Mouse (Mus musculus) CH12F3 (cell line): ENCODE results near the gene Tlnrd1.

Source experiments
- in situ Hi-C: fragments of 300-500 bp; cut with MboI; formaldehyde crosslinking; loops from 2 replicates; pipeline ENCODE4 v1.14.3; 2020; ENCODE audit warnings: low sequenced_read_pairs

Gene Tlnrd1

GRCm38 (mm10) chr7:83885835-83886234 lies 1.7 kb upstream of the Tlnrd1 start:
- in situ Hi-C loops = loop anchor here (25.0 kb wide), 1 partner anchor 324 kb away; no protein-coding TSS in a partner anchor

GRCm38 (mm10) chr7:83884921-83885532 lies 922 bp upstream of the Tlnrd1 start:
- in situ Hi-C loops = loop anchor here (25.0 kb wide), 1 partner anchor 323 kb away; no protein-coding TSS in a partner anchor

GRCm38 (mm10) chr7:83883276-83884020 lies 657 bp downstream of the Tlnrd1 start:
- in situ Hi-C loops = loop anchor here (25.0 kb wide), 1 partner anchor 321 kb away; no protein-coding TSS in a partner anchor

- in situ Hi-C loops = loop anchor here (25.0 kb wide), 1 partner anchor 320 kb away; no protein-coding TSS in a partner anchor
Measured at GRCm38 (mm10) chr7:83882633-83883275, 1.4 kb downstream of the Tlnrd1 start.

GRCm38 (mm10) chr7:83882150-83882632 lies 1.9 kb downstream of the Tlnrd1 start:
- in situ Hi-C loops = loop anchor here (25.0 kb wide), 1 partner anchor 320 kb away; no protein-coding TSS in a partner anchor

GRCm38 (mm10) chr7:83878676-83879448 lies 5.2 kb downstream of the Tlnrd1 start:
- in situ Hi-C loops = loop anchor here (25.0 kb wide), 1 partner anchor 317 kb away; no protein-coding TSS in a partner anchor

- in situ Hi-C loops = loop anchor here (25.0 kb wide), 1 partner anchor 315 kb away; no protein-coding TSS in a partner anchor
Measured at GRCm38 (mm10) chr7:83877088-83877487, 7.0 kb downstream of the Tlnrd1 start.

GRCm38 (mm10) chr7:83869839-83870543 lies 14.1 kb downstream of the Tlnrd1 start:
- in situ Hi-C loops = no loop called here

GRCm38 (mm10) chr7:83868200-83868599 lies 15.9 kb downstream of the Tlnrd1 start:
- in situ Hi-C loops = no loop called here

- in situ Hi-C loops = no loop called here
Measured at GRCm38 (mm10) chr7:83863554-83863953, 20.6 kb downstream of the Tlnrd1 start.

- in situ Hi-C loops = no loop called here
Measured at GRCm38 (mm10) chr7:83859378-83860083, 24.6 kb downstream of the Tlnrd1 start.

GRCm38 (mm10) chr7:83857921-83858320 lies 26.2 kb downstream of the Tlnrd1 start:
- in situ Hi-C loops = no loop called here

- in situ Hi-C loops = no loop called here
Measured at GRCm38 (mm10) chr7:83857208-83857488, 27.0 kb downstream of the Tlnrd1 start.

- in situ Hi-C loops = no loop called here
Measured at GRCm38 (mm10) chr7:83856353-83857207, 27.5 kb downstream of the Tlnrd1 start.

- in situ Hi-C loops = no loop called here
Measured at GRCm38 (mm10) chr7:83855203-83855602, 28.9 kb downstream of the Tlnrd1 start.

- in situ Hi-C loops = no loop called here
Measured at GRCm38 (mm10) chr7:83852381-83853380, 31.4 kb downstream of the Tlnrd1 start.
